Mouse (Mus musculus) MEL (cell line): ENCODE measurements around the gene Actc1.

Experiments
- CHD2 ChIP-seq: IDR thresholded peaks from 2 replicates; pipeline ENCODE4 v1.6.1; 2011; ENCODE audit warnings: low read length, improper control_type of control experiment
- HCFC1 ChIP-seq: IDR thresholded peaks from 2 replicates; pipeline ENCODE4 v1.6.1; 2012; ENCODE audit warnings: low read depth, mild to moderate bottlenecking, inconsistent platforms, low read length, improper control_type of control experiment, moderate library complexity

GRCm38 (mm10) chr2:114012749-114013211 lies 40.6 kb downstream of the Actc1 start:
- TF ChIP-seq HCFC1 (no peak), CHD2 (no peak)
